Mouse (Mus musculus): ENCODE data around the gene Arhgef39.

GRCm38 (mm10) chr4:43452315-43452714 lies 47.2 kb downstream of the Arhgef39 start:
- TF ChIP-seq POLR2A (IDR thresholded peaks at IDR 0.05; ENCODE audit: low read depth, low read length) (no peak), CTCF (IDR thresholded peaks at IDR 0.05; ENCODE audit: extremely low read depth, insufficient read depth, insufficient read length, insufficient replicate concordance) (no peak)
